Mouse (Mus musculus) skeletal muscle tissue, adult 2 months (tissue): ENCODE results near the gene Fam214b.

Experiments
- DNase-seq: peaks from one replicate; pipeline ENCODE4 v3.0.0-alpha.2; 2012; ENCODE audit warnings: low read depth, low spot score

Gene Fam214b

DNA sequence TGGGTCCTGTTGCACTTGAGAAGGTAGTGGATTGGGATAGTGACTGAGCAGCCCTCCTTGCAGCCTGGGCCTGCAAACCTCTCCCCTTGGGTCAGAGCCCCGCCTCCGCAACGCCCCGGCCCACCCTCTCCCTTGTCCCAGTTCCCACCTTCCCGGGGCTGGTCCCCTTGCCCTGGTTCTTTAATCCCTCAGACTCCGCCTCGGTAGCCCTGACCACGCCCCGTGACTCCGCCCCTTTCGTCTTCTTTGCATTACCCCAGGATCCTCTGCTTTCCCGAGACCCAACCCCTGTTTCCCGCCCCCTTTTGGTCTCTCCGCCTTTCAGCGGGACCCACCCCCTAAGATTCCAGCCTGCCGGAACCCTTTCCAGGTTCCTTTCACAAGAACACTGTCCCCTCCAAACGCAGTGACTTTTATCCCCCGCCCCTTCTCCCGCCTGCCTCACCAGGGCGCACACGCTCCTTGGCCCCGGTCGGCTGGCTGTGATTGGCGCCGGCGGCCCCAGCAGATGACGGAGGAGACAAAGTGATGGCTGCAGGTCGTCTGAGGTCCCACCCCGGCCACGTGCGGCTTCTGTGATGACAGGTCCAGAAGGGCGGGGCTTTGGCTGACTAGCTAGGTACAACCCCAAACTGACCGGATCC, at the start of gene Fam214b:
TSS of gene Fam214b (minus strand) at position 562 of the 644 bp plus-strand sequence.
- DNase-seq = peak; percentile 94

GRCm38 (mm10) chr4:43091183-43091582, 45.2 kb upstream of the Fam214b start:
- DNase-seq = no peak

- DNase-seq = no peak
Observed at GRCm38 (mm10) chr4:43089950-43090349, 43.9 kb upstream of the Fam214b start.

- DNase-seq = no peak
Observed at GRCm38 (mm10) chr4:43082458-43082857, 36.4 kb upstream of the Fam214b start.

- DNase-seq = no peak
Observed at GRCm38 (mm10) chr4:43078071-43078718, 32.2 kb upstream of the Fam214b start.

DNA sequence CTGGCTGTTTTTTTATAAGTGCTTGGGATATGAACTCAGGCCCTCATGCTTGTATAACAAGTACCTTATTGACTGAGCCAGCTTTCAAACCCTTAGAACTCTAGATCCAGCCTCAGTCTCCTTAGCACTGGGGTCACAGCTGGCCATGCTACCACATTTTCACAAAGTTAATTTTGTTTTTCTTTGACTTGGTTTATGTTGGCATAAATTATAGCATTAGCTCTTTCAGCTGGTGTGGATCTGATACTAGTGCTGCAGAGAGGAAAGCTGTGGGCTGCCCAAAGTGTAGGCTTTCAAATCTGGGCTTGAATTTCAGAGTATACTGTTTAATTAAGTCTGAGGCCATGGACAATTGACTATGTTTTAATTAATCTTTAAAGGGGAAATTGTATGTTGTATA, 28.9 kb upstream of the Fam214b start:
- no peak for DNase-seq

GRCm38 (mm10) chr4:43065471-43065870, 19.5 kb upstream of the Fam214b start:
- no peak for DNase-seq

- DNase-seq = no peak
Observed at GRCm38 (mm10) chr4:43060286-43060685, 14.3 kb upstream of the Fam214b start.

DNA sequence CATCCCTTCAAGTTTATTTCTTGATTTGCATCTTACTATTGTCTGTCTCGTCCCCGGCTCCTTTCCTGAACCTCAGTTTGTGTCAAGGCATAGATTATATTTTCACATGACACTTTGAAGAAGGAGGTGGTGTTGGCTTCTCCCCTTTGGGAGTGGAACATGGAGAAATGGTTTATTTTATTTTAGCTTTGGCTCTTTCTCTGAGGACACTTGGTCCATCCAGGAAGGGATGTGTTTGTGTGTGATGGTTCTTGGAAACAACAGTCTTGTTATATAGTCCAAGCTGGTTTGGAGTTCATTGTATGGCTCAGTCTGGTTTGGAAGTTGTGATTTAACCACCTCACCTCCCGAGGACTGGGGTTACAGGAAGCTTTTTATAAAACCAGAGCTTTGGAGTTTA, 13.7 kb upstream of the Fam214b start:
- DNase-seq = no peak

GRCm38 (mm10) chr4:43058753-43059654, 13.0 kb upstream of the Fam214b start, which contains the start of gene Unc13b:
Gene Unc13b, plus strand, starts transcription at chr4:43058953.
- no peak for DNase-seq

DNA sequence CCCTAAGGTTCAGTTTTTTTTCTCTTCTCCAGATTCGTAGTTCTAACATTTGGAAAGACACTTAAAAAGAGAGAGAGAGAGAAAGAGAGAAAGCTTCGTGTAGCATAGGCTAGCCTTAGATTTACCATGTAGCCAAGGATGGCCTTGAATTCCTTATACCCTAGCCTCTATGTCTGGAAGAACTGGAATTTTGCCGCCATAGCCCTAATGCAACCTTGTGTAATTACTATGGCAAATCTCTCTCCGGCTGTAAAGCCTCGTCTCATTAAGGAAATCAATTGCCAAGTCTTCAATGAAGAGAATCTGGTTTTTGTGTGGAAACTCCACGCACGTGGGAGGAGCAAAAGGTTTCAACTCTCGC, 12.4 kb upstream of the Fam214b start:
- DNase-seq = no peak

DNA sequence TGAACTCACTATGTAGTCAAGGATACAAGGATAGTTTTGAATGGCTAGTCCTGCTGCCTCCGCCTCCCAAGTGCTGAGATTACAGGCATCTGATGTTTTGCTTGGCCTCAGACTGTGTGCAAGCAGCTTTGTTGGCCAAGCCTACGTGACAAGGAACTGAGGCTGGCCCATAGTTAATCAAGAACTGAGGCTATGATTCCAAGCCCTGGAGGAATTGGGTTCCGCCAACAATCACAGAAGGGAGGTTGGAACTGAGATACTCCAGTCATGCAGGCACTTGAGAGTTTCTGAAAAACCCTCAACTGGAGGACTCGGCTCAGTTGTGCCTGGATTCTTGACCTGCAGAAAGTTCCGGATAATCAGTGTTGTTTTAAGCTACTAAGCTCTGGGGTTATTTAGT, 11.6 kb upstream of the Fam214b start:
- no peak for DNase-seq

DNA sequence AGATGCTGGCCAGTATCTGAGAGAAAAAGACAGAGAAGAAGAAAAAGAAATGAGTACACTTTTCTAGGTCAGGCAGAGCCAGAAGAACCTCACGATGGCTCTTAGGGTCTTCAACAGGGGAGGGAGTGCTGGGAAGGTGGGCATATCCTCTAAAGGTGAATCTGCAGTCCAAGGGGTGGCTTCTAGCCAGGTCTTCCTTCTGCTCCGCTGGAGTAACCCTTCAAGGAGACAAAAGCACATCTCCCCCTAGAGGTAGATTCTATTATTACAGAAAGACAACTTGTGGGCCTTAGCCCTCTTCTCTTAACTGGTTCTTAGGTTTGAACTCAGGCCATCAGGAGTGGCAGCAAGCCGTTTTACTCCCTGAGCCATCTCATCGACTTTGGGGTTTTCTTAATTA, 6.6 kb upstream of the Fam214b start:
- DNase-seq = peak; percentile 58

GRCm38 (mm10) chr4:43047231-43047630, 1.2 kb upstream of the Fam214b start:
- peak; percentile 77 for DNase-seq

GRCm38 (mm10) chr4:43046607-43047006, 587 bp upstream of the Fam214b start:
- no peak for DNase-seq

- DNase-seq = no peak
Observed at GRCm38 (mm10) chr4:43045285-43045658, 748 bp downstream of the Fam214b start.

GRCm38 (mm10) chr4:43044673-43045072, 1.3 kb downstream of the Fam214b start:
- no peak for DNase-seq

DNA sequence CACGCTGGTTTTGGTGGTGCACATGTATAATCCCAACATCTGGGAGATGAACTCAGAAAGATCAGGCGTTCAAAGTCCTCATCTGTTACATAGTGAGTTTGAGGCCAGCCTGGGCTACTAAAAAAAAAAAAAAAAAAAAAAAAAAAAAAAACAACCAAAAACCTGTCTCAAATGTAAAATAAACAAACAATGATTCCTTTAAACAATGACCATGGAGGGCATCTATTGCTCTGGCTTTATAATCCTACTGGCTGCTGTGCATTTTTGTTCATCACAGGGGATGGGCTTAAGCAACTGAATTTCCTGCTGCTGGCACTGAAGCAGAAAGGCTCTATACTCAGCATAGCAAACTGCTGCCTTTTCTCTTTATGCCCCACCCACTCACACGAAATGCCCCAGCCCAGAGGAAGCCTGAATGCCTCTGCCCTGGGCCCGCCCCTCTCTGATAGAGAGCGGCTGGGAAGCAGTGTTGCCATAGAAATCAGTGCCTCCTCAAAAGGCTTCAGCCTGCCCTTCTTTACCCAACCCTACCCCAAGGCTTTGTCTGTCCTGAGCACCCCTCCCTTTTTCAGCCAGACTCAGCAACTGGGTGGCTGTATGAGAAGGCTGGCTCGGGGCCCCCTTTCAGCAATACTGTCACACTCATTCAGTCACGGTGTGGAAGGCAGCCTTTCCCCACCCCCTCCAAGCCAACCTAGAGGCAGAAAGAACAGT, 2.2 kb downstream of the Fam214b start:
- DNase-seq = peak; percentile 49

- no peak for DNase-seq
Observed at GRCm38 (mm10) chr4:43040881-43041547, 5.0 kb downstream of the Fam214b start.

DNA sequence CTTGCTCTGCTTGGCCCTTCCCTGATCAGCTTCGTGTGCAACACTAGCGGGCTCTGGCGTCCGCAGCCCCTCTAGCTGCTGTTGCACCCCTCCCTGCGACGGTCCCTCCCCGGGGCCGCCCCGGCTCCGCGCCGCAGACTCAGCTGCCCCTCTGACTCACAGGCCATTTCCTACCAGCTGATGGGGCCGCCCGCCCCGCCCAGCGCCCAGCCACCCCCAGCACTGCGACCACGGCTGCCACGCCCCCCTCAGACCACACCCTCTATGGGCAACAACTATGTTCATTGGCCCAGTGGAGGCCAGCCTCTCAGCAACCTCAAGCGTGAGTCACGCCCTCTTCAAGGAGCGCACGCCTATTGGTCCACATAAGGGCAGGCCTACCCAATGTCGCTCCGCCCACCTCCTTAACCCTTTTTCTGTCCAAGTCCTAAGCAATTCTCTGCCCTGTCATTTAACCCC, 5.9 kb downstream of the Fam214b start:
- DNase-seq = peak; percentile 98

GRCm38 (mm10) chr4:43039609-43040008, 6.4 kb downstream of the Fam214b start:
- DNase-seq = no peak
